Mouse (Mus musculus) embryo, embryonic 10.5 days (tissue): ENCODE data around the gene Fam107a.

Experiments used
- DNase-seq: peaks from one replicate; pipeline ENCODE4 v3.0.0-alpha.2; 2015; ENCODE audit warnings: low spot score

Fam107a gene

DNA sequence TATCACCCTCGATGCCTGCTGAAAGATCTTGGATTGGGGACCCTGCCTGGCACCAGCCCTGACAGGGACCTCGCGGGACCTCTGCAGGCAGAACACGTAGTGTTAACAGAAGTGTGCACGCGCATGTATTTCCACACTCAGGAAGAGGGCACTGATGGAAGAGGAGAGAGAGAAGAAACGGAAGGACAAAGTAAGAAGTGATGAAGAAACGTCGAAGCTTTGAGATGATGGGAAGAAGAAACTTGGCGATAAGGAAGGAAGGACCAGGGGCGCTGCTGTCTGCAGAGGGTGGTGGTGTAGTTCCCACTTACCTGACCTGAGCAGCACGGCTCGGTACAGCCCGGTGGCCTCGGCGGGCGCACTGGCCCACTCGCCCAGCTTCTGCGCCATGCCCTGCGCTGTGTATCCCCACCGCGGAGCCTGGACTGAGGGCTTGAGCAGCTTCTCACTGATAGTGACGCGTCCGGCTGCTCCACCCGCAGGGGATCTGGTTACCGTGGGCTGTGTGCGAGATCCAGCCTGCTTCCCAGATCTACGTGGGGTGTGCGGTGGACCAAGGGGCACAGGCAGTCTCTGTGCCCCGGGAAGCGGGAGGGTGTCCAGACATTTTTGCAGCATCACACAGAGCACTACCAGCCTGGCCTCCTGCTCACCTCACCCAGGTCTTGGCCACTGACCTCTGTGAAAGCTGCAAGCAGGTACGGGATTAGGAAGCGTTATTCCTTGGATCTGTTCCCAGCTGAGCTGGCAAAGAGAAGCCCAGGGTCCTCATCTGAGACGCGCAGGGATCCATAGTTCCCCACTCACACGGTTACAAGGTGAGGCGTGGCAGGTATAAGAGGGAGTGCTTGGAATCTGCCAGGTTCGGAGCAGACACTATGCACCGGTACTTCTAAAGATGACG, at the start of gene Fam107a:
TSS of gene Fam107a (minus strand) at position 830 of the 904 bp plus-strand sequence.
- no peak for DNase-seq

DNA sequence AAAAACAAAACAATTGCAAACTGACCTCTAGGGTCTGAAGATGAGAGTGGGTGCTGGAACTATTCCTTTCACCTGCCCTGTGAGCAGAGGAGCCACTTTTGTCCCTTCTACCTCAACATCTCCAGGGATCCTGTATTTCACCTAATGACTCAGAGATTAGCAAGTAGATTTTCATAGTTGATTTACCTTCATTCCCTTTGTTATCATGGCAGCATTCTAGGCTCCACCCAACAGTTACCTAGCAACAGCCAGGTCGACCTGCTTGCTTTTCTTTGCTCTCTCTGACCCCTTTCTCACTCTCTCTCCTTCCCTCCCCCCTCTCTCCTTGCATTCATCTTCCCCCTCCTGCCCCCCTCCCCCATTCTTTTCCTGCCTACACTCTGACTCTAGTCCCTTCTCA, 49.3 kb upstream of the Fam107a start:
- DNase-seq: peak; percentile 37

DNA sequence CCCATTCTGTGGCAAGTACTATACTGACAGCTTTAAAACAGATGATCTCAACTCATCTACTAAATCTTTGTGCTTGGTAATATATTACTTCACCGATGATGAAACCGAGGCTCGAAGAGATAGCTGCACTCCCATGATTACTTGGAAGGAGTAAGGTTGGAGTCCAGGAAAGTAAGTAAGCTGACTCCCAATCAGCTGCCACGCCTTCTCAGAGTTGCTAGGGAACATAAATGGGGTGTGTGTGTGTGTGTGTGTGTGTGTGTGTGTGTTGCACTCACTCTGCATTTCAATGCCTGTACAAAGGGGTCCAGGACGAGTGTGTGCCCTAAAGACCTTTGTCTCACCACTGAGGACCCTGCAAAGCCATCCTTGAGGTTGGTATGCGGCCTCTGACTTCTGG, 48.0 kb upstream of the Fam107a start:
- DNase-seq: no peak

DNA sequence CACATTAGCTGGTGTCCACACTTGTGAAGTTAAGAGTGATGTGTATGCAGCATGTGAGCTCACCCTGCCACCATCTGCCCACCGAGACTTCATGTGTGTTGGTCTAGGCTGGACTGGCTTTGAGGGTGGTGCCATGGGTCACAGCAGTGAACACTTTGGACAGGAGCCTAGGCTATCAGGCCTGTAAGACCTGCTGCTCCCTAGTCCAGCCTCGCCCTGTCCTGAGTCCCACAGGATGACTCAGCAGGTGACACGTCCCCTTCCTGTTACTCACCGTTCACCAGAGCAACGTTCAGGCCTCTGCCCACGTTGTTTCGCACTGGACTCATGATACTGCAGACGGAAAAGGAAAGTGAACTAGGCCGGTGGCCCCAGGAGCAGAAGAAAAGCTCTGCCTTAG, 39.0 kb upstream of the Fam107a start:
- no peak for DNase-seq

DNA sequence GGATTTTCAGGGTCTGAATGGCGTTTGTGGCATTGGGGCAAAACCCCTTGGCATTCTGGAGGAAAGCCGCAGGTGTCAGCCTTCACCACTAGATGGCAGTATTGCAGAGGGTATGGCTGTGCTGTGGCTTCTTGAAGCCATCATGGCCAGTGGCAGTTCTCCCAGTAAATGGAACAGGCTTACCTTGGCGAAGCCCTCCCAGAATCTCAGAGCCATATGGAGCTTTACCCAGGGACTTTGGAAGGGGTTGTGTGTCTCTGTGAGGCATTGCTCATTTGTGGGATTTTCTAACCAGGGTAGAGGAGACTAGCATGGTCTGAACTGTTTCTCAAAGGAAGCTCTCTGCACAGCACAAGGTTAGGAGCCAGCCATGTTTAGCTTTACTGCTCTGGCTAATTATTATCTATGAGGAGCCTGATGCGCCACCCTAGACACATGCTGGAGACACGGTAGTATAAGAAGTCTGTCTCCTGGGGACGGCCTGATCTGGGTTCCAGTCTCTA, 38.2 kb upstream of the Fam107a start:
- DNase-seq: peak; percentile 92

DNA sequence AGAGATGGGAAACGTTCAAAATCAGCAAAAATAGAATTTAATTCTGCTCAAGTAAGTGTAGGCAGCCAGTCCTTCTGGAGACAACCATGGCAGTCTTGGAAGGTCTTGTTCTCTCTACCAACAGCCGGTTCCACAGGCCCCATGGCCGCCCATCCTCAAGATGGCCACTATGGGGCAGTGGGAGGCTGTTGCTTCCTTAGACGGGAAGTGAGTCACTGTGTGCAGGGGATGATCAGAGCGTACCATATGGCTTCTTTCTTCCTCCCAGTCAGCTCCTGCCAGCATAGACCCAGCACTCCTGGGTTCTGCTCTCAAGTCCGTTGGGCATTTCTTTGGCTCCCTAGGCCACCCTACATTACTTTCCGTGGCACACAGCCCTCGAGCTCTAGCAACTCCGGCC, 31.1 kb upstream of the Fam107a start:
- peak; percentile 28 for DNase-seq

DNA sequence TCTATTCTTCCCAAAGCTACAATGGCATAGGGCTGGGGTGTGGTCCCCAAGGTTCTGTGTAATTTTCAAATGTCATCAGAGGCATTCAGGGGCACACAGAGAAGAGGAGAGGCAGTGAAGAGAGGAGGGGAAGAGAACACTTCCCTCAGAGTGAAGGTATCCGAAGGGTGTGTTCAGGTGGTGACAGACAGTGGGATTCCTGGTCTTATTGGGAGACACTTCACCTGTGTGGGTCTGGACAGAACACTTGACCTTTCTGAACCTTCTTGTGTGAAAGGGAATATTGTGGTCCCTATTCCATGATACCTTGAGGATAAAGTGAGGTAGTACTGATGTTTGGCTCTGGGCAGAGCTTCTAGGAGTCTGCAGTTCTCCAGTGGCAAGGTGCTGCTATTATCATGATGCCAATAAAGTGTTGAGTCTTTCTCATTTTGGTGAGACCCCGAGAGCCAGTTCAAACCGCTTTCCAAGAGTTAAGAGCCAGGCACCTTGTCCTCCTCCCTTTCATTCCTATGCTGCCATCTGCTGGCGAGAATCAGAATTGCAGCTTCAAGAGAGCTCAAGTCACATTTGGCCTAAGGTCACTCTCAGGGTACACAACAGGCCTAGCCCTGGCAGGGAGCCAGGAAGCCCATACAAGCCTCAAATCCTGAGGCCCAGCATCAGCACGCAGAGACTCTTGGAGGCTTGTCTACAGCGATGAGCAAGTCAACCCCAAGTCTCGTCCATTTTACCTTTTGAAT, 28.6 kb upstream of the Fam107a start:
- peak; percentile 95 for DNase-seq

DNA sequence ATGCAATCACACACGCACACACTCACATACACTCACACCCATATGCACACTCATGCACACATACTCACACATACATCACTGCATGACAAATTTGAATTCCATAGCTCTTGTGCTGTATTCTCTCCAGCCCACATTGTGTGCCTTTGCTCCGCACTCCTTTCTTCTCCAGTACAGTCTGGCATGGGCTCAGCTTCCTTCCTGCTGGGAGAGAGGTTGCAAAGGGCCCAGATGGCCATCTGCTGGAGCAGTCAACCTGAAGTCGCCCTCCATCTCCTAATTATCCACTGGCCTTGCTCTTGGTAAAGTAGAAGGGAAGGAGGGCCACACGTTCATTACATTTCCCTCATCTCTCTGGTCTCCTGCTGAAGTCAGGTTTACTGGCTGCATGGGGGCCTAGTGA, 27.7 kb upstream of the Fam107a start:
- DNase-seq: no peak

DNA sequence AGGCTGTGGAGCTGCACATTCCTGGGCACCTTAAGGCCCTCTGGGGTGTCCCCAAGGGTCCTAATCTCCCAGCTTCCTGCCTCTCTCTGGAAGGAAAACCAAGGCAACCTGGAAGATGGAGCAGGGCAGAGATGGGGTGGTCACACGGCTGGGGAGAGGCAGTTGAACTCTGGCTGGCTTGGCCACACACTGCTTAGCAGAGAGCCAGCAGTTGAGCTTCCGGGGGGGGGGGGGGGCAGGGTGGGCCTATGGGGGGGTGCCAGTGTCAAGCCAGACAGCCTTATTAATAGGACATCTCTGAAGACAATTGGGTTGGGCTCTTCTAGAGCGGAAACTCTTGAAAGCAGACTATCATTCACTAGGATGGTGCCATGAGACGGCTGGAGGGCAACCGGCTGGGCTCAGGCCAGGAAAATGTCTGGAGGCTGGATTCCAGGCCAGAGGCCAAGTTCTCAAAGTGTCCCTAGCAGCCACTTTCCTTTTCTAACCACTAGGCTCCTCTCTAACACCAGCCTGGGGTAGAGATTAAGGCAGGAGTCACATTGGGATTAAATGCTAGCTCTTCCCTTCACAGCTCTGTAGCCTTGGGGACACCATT, 24.8 kb upstream of the Fam107a start:
- DNase-seq: no peak

DNA sequence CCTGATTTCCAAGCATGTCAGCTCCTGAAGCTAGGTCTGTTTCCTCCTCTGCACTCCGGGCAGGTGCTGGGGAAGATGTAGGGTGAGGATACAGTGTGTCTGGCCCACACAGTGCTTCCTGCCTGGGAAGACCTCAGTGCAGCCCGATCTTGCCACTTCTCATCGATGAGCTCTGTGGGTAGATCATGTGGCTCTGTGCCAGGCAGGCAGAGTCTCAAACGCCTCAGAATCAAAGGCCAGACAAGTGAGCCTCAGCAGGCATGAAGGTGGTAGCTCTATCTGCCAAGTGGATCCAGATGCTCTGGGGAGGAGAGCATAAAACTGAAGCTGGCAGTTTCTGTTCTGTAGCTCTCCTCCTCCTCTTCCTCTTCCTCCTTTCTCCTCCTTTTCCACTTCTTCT, 22.4 kb upstream of the Fam107a start:
- DNase-seq: no peak

DNA sequence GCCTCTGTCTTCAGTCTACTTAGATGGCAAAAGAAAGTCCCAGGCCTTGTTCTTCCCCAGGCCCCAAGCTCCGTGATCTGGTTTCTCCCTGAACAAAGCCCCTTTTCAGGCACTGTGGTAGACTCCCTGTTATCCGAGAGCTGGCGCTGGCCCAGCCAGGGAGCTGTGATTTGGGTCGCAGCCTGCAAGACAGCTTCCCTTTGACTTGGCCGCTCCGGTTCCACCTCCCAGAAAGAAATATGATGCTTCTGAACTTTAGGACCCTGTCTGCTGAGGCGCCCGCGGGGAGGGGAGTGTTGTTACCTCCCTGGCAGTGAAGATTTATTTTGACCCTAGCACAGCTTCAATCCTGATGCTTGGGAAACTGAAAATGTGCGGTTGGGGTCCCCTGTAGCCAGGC, 18.1 kb upstream of the Fam107a start:
- DNase-seq: peak; percentile 78

DNA sequence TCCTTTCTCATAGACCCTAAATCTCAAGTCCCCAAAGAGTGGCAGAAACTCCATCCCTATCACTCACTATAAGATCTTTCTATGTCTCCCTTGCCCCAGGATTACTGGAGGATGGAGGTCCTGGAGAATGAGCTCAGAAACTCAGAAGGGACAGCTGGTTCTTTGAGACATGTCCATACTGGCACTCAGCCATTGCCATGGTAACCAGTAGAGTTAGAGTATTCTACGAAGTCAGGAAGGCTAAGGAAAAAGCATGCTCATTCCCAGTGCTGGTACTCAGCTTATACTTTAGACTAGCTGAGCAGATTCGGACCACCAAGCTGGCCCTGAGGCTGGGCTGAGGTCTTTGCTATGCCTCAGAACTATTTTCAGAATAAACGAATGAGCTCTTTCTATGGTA, 16.7 kb upstream of the Fam107a start:
- no peak for DNase-seq

DNA sequence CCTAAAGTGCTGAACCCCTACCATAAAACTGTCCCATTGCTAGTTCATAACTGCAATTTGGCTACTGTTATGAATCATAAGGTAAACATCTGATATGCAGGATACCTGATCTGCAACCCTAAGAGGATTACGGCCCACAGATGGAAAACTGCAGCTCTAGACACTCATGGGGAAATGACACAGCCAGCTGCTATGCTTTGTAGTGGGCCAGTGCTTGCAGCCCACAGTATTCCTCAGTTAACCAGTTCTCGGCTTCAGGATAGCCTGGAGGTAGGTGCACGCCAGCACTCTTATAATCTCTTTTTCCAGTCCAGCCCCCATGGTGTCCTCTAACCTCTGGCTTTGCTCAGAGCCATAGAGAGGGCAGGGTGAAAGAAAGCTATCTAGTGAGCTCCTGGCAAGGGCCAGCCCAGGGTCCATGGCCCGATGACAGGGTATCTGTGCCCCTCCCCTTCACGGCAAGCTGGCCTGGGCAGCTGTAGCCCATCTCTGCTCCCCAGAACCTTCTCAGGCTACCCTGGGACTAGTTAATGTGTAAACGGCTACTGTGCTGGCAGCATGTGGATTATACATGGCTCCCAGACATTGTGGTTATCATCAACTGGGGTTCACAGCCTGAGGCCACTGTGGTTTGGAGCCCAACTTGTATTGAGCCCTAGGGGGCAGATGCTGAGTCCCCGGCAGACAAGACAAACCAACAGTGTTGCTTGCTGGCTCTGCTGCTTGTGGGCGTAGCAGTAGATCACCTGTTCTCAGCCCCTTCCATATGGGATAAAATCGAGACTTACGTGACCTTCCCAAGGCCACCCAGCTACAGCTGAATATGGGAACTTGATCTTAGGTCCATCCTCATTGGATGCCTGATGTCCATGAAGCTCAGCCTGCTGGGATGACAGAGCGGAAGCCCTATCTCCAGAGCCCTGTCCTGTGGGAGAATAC, 14.8 kb upstream of the Fam107a start:
- DNase-seq: no peak

DNA sequence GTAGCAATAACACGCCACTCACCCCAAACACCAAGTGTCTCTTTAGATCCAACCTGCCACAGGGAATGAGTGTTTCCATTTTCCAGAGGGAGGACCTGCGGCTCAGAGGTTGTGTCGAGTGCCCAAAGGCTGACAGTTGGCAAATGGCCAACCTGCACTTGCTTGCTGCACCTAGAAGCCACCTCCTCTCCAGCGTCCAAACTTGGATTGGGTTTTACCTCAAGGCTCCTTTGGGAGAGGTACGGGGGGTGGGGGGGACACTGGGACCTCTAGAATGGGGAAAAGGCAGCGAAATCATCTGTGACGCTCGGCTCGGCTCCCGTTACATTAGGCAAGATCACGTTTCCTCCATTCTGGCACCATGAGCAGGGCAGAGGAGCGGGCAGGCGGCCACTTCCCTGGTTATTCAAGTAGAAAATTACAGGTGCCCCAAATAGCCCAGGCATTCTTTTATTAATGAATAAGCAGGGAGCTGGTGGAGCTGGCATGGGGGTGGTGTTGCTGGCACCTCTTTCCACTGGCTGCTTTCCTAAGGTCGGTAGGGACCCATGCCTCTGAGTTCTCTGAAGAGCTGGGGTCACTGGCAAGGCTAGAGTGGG, 13.6 kb upstream of the Fam107a start:
- no peak for DNase-seq

DNA sequence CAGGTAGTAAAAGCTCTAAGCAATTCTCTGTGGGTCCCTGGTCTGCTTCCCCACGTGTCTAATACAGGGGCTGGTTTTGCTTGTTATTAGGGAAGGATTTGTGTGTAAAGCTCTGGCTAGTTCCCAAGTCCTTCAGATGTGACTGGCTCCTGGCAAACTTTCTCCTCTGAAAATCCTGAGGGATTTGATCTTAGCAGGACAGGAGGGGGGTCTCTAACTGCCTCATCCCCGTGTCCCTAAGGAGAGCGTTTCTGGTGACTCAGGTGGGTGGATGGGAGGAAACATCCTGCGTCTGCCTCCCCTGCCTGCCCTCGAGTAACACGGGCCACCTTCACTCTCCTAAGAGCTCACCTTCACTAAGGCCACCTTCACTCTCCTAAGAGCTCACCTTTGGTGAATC, 12.6 kb upstream of the Fam107a start:
- no peak for DNase-seq

DNA sequence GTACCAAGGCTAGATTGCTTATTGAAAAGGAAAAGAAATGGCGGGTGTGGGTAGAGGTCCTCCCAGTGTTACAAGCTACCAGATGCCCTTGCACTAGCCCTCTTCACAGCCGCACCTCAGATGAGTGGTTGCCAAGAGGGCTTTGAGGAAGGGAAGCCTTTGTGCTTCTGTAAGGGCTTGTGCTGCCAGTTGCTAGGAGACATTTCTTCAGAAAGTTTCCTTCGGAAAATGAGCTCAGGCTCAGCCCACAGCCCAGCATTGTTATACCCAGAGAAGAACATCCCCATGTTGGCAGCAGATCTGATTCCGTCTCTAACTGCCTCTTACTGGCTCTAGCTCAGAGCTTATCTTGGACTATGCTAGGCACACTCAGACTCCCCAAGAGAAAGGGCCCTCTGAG, 11.7 kb upstream of the Fam107a start:
- no peak for DNase-seq

DNA sequence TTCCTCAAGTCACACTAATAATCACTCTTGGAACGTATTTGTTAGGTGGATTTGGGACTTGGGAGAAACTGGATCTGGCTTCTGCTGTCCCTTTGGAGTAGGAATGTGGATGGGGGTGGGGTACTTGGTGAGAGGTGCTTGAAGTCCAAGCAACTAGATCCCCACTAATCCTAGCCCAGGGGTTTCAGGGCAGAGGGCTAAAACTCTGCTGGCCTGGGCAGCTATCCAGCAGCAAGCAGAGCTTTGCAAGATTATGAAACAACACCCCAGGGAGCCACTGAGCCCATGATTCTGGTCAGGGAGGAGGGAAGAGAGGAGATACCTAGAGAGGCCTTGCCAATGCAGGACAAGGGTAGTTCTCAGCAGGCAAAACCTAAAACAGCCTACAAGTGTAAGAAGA, 9.5 kb upstream of the Fam107a start:
- DNase-seq: no peak

DNA sequence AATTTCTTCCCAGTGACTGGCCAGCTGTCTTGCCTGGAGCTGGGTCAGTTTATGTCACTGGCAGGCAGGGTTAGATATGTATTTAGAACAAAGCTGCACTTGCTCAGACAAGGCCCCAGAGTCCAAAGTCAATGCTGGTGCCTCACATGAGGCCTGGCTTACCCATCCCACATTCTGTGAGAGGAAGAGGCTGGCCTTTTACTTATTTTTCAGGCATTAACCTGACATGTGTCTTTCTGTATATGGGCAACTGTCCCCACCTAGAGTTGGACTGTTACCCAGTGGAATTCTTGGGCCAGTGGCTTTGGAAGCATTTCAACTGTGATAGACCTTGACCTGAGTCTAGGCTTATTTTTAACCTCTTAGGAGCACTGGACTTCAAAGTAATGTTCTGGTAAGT, 9.1 kb upstream of the Fam107a start:
- no peak for DNase-seq

DNA sequence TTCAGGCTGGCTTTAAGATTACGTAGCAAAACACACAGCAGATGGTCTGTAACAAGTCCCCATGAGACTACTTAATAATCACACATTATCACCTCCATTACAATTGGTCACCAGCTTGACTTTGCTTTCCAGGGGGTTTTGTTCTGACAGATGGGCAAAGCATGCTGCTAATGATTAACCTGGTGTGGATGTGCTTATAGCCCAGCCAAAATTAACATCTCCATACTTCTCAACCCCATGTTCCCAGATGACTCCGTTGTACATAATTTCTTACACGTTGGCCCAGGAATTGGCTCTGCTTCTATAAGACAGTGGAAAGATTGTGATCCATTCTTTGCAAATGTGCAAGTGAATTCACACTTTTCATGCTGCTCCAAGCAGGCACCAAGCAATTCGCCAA, 7.9 kb upstream of the Fam107a start:
- DNase-seq: no peak

DNA sequence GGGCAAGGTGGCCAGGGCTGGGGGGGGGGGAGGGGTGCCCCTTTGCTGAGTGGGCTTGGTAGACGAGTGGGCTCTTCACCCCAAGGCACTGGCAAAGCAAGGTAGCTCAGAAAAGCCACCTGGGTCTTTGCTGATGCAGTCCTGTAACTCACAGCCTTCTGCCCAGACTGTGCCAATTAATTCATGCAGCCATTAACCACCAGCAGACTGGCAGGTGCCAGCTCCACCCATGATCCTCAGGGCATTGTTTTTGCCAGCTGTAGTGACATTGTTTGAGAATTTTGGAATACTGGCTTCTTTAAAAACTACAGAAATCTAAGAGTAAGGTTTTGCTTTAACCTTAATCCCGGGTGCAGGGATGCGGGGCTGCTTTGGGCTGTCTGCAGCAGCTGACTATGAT, 2.7 kb upstream of the Fam107a start:
- DNase-seq: no peak
